Mouse (Mus musculus) adrenal gland, adult 8-10 months (tissue): ENCODE measurements around the gene Spag9. TPM values are rescaled to one million over a fixed set of nuclear protein-coding genes. Genes with fewer than 3 reads are reported as not detected.
"Not testable (repeated sequence)": the region's sequence is repeated elsewhere in the genome, so short reads cannot be mapped to it uniquely, and the experiment has no call there.

Source experiments
- DNase-seq: peaks from one replicate; pipeline ENCODE4 v3.0.0; 2022
- total RNA-seq, 4 experiments: library from RNA; stranded (reverse); gene quantifications; 2 replicates each; pipeline ENCODE4 v1.2.4; 2022

Spag9 gene
- total RNA-seq, 4 experiments from 2014 or later = 93.5 to 138 (median 115) TPM

DNA sequence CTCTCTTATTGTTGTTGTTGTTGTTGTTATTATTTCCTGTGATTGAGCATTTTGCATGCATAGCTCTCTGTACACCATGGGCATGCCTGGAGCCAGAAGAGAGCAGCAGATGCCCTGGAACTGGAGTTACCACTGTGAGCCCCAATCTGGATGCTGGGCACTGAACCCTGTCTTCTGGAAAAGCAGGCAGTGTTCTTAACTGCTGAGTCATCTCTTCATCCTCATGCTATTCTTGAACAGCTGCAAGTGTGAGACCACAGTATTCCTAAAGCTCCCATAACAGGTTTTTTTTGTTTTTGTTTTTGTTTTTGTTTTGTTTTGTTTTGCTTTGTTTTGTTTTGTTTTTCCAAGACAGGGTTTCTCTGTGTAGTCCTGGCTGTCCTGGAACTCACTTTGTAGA, 9.6 kb upstream of the Spag9 start:
- no peak for DNase-seq

DNA sequence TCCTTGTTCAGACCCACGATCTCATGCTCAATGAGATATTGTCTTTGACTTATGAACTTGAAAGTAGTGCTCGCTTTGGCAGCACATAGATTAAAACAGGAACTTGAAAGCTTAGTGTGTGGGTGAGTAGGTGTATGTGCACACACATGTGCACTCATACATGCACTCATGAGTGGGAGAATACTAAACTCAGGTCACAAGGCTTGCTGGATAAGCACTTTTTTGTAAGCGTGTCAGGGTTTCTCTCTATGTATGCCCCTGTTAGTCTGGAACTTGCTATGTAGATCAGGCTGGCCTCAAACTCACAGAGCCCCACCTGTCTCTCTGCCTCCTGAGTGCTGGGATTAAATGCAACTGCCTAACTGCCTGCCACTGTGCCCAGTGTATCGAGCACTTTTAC, 8.9 kb upstream of the Spag9 start:
- no peak for DNase-seq

DNA sequence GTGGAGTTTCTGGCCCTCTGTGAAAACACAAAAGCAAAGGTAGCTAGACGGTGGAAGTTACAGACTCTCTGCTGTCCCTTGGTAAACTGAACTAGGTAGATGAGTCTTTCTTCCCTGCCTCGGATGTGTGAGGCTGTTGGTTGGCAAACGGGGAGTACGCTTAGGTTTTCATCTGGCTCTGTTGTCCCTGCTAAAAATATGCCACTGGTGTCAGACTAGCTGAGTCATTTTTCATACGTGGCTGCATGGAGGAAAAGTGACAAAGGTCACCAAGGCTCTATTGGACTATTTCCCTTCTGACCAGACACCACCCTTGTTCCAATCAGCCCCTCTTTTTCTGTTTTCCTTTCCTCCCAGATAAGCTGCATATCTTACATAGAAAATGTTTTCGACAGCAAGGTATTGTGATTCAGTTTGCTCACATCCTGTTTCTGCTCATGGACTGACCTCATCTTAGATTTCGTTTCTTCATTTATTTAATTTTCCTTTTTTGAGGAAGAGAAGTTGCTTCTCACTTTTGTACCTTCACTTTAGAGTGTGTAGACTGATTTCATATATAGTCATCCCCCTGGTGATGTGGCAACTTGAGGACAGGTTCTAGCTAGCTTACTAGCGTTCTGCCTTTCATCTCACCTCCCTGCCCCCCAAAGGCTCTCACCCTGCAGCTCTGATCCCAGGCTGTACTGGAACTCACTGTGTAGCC, 8.1 kb upstream of the Spag9 start:
- DNase-seq = no peak

DNA sequence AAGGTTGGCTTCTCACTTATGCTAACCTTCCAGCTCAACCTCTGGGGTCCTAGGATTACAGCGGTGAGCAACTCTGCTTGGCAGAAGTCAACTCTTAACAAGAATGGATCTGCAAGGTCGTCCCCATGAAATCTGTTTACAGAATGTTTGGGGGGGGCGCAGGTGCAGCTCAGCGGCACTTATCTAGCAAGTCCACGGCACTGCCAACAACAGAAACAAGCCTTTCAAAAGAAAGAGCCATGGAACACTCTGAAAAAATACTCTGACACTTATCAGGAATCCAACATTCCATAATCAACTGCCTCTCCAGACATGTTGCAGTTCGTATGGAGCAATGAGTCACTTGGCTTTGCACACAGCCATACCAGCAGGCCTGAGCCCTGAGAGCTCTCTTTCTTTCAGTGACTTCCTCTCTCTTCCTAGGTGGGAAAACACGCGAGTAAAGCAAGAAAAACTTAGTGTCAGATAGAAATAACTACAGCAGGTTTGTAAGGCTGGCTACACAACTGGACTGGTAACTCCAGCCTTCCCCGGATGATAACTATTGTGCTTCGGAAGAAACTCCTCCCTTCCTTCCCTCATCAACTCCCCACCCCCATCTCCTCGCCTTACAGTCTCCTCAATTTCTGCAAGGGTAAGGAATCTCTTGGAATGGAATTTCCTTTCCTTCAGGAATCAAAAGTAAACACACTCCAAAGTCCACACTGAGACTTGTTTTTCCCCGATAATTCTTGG, 7.4 kb upstream of the Spag9 start:
- no peak for DNase-seq

DNA sequence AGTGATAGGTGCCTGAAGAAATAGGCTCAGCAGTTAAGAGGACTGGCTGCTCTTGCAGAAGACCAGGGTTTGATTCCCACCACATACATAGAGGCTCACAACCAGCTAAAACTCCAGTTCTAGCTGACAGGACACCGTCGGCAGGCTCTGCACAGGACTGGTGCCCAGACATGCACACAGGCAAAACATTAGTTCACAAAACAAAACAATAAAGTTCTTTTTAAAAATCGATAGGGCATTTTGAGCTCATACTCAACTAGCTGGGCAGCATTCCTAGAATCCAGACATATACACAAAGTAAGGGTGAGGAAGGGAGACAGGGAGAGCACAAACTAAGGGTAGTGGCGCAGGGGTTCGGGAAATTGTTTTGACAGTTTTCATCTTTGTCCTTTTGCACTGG, 1.4 kb upstream of the Spag9 start:
- no peak for DNase-seq

DNA sequence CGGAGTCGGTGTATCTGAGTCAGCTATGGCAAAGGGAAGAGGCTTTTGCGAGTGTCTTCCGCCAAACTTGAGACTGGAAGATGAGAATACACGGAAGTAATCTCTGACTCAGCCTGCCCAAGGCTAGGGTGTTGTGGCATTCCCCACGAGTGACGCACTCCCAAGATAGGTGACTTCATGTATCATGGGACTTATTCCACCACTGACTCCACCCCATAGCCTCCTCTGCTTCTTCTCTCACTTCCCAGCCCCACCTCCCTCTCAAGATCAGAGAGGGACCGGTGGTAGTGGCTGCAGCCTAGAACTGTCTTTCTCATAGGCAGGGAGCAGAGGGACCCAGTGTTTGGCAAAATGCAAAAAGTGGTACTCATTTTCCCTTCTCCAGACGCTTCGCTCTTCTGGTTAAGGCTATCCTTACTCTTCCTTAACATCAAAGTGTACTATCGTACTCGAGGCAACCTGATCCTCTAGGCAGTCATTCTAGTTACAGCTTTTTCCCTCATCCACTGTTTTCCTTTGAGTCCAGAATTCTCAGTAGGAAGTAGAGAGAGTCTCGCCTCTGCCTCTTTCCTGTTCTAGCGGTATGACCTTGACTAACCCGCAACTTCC, 676 bp upstream of the Spag9 start:
- peak; percentile 94 for DNase-seq

DNA sequence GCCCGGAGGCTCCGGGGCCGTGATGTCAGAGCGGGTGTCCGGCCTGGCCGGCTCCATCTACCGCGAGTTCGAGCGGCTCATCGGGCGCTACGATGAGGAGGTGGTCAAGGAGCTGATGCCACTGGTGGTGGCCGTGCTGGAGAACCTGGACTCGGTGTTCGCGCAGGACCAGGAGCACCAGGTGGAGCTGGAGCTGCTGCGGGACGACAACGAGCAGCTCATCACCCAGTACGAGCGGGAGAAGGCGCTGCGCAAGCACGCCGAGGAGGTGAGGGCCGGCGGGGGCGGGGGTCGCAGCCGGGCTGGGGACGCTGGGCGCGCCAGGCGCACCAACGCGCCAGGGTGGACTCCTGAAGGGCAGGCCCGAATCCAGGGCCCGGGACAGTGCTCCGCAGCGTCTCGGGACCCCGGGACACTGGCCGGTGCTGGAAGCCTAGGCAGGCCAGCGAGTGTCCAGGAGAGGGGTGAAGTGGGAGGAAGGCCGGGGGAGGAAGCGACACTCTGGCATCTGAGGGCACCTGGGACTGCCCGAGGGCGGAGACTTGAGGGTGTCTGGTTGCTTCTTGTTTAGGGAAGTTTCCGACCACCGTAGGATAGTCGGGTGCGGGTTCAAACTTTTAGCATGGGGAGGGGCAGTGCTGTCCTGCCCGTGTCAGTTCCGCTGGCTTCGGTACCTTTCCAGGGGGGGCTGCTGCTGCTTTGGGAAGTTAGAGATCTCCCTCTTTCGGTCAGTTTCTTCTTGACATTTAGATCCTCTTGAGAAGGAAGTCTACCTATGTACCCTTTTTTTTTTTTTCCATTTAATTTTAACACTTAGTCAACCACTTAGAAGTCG, 632 bp downstream of the Spag9 start:
- peak; percentile 64 for DNase-seq

DNA sequence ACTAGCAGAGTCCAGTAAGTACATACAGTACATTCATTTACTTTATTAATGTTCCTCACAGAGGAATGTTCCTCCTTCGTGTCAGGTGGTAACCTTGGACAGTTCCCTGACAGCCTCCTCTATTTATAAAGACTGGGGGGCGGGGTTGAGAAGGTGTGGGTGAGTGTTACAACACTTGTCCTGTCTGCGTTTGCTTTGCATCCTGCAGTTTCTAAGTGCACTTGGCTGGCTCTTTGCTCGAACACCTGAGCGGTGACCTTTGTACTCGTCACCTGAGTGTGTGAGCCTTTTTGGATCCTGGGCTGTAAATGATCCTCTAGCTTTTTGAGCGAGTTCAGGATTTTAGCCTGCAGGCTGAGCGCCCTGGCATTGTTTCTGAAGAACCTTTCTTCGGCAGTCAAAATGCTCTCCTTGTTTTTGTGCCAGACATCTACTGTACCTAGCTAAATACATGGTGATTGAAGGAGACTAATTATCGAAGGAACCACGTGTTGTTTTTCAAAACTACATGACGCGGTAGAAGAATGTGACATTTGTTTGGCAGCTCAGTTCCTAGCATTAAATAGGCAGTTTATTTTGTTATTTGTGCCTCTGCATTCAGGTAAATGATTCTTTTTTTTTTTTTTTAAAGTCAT, 1.4 kb downstream of the Spag9 start:
- DNase-seq = no peak

DNA sequence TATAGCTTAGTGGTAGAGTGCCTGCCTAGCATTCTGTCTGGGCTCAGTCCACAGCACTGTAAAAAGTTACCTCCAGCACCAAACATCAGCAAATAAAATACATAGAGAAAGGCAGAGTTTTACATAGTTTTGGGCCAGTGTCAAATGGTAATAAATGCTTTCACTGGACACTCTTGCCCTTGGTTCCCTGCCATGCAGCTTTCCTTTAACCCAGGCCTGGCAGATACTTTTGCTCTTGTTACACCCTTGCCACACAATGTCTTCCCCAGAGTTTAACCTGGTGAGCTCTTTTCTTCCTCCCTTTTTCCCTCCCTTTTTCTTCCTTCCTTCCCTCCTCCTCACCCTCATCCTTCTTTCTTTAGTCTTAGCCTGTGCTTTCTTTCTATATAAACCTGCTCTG, 3.4 kb downstream of the Spag9 start:
- no peak for DNase-seq

DNA sequence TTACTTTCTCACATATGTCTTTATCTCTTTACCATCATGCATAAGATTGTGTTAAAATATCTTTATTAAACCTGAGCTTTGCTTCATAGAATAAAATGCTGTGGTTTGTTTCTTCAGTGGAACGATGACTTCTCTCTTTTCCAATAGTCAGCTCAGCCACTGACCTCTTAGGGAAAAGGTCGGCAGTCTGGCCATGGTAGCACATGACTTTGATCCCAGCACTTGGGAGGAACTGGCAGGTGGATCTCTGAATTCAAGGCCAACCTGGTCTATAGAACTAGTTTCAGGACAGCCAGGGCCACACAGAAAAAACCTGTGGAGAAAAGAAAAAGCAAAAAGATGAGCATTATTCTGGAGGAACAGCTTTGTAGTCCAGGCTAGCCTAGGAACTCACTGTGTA, 7.5 kb downstream of the Spag9 start:
- no peak for DNase-seq

DNA sequence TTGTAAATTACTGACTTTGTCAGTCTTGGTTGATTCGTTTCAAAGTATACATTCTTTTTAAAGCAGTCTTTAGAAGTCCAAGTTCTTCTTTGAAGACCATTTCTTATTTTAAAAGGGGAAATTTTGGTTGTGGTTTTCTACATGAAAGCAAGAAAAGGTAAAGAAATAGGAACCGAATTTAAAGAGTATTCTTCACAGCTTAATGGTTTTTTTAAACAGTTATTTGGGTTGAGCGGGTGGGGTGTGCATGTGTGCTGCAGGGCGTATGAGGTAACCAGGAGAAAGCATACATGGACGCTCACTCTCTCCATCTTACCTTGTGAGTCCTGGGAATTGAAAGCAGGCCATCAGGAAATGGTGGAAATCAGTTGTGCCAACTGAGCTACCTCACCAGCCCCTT, 23.2 kb downstream of the Spag9 start:
- no peak for DNase-seq

DNA sequence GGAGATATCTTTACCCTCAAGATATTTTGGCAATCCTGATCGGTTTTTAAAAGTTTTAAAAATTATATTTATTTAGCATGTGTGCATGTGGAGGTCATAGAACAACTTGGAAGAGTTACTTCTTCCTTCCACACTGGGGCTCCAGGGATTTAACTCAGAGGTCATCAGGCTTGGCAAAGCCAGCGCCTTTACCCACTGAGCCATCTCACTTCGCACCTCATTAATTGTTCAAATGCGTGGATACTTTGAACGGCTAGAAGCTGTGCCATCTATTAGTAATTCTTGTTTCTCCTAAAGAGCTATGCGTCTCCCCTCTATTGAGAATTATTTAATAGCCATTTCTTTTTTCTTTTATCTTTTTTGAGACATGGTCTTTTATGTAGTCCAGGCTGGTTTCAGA, 24.5 kb downstream of the Spag9 start:
- DNase-seq = no peak

DNA sequence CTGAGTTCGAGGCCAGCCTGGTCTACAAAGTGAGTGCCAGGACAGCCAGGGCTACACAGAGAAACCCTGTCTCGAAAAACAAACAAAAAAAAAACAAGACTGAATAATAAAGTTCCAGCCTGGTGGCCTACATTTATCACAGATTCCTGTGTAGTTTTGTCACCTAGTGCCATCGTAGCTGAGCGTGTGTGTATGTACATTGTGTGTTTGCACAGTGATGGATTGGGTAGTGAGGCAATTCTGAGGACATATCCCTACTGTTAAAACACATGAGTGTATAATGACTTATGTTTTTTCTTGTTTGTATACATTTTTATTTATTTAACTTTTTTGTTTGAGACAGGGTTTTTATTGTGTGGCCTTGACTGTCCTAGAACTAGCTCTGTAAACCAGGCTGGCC, 30.4 kb downstream of the Spag9 start:
- DNase-seq = no peak

DNA sequence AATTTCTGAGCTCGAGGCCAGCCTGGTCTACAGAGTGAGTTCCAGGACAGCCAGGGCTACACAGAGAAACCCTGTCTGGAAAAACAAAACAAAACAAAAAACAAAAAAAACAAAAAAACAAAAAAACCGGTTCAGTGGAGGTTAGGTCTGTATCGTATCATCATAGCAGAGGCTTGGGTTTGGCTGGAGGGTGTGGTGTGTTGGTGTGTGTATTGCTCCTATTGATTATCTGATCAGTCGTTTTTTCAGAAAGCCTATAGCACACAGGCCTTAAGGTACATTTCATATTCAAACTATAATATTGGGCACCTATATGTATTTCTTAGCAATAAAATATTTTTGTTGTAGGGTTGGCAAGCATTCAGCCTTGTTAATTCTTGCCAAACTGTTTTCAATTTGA, 36.2 kb downstream of the Spag9 start:
- no peak for DNase-seq

DNA sequence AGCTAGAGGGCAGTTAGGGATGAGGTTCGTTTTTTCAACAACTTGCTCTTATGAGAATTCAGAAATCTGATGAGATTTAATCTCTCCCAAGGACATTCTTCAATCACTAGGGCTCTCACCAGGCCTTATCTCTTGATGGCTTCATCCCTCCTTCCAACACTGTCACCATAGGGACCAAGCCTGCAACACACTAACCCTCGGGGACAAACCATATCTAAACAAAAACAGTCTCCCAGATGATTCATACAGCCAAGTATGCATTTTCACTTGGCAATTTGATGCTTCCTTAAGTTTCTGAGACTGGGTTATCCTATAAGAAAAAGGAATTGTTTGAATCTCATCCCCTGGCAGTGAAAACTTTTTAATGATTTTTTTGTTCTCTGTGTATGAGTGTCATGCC, 37.1 kb downstream of the Spag9 start:
- no peak for DNase-seq

DNA sequence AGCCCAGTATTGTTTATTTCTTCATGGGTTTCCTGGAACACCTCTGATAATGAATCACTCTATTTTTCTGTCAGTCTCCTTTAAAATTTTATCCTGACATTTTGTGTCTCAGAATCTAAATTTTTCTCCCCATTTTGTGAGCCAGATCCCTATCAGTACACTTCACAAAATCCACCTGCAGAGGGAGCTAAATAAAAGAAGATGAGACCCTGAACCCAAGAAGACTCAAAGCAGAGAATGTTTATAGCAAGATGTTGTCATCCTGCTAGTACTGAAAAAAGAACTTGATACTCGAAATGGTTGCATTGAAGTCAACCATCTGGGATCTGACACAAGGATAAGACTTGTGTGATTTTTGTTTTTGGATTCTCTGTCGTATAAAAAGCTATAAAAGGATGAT, 40.1 kb downstream of the Spag9 start:
- DNase-seq = no peak

DNA sequence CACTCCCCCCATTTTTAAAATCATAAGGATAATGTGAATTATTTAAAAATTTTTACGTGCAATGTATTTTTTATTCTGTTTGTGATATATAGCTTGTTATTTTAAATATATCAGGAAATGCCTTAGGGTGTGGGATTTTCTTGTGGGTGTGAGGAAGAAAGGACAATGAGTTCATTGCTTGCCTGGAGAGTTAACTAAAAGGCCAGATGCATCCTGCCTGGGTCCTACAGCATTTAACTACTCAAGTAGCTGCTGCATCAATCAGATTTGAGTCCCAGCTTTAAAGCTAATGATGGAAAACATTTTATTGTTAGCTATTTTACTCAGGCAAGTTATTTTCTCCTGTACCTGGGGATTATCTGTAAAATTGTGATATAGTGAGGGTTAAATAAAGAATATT, 45.6 kb downstream of the Spag9 start:
- no peak for DNase-seq

DNA sequence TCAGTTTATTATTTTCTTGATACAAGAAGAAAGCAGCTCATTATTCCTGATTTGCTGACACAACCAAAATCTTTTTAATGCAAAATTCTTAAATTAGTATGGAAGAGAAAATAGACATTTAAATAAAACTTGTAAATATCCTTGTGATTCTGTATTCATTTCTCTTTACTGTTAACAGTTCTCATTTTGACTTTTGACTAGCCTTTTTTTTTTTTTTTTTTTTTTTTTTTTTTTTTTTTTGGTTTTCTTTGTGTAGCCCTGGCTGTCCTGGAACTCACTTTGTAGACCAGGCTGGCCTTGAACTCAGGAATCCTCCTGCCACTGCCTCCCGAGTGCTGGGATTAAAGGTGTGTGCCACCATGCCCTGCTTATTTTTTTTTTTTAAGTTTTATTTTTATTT, 46.4 kb downstream of the Spag9 start:
- DNase-seq = not testable (repeated sequence)

DNA sequence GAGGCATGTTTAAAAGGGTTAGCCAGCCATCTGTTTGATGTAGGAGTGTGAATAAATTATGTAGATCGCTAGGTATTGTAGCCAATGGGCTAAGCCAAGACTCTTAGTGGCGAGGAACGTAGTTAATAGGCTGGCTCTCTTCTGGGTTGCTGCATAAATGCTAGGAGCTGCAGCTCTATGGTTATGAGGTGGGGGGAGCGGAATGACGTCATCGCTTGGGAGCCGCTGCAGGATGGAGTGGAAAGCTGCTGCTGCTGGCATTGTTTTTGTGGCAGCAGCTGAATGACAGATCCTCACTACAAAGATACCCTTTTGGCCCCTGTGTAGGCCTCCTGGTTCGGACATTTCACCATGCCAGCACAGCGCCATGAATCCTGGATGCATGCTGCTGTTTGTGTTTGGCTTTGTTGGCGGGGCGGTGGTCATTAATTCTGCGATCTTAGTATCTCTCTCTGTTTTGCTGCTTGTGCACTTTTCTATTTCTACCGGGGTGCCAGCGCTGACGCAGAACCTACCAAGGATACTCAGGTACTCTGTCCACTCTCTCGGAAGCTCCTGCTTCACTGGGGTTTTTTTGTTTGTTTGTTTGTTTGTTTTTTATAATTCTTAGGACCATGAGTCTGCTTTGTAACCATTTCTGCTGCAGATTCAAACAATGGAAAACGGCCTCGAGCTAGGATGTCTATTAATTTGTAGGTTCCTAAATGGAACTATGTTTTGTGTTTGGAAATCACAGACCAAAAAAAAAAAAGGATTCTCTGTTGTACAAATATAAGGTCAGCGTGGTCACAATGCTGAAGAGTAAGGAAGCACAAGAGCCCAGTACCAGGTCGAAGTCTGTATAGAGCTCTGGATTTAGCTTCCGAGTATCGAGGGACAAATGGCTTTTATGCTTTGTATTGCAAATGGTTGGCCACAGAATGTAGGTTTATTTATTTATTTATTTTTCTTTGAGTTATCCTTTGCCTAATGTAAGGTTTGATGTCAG, 48.4 kb downstream of the Spag9 start:
- peak; percentile 74 for DNase-seq

DNA sequence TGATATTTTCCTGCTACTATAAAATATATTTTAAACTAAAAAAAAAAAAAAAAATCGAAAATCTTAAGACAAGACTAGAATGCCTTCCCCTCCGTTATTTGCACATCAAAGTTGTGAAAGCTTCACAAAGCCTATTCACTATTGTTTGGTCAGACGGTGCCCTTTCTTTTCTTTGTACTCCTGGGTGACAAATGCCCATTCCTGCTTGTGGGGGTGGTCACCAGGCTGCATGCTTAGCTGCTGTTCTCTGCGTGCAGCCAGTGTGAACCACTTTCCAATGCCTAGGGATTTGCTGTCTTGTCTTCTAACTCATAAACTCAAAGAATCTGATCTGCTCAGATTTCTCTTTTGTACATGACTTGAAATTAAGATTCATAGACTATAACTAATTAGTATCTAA, 49.1 kb downstream of the Spag9 start:
- DNase-seq = no peak

DNA sequence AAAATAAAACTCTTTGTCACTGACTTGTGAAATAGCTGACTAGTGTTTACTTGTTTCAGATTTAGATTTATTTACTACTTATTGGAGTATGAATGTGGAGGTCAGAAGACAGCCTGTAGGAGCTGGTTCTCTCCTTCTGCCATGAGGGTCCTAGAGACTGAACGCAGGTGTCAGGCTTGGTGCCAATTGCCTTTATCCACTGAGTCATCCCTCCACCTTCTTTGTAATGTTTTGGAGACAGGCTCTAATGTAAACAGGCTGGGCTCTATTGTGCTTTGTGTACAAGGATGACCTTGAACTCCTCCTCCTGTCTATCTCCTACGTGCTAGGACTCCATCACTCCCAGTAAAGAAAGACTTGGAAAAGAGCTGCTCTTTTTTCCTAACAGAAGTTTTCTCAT, 51.4 kb downstream of the Spag9 start:
- DNase-seq = no peak
